Mouse (Mus musculus) myocyte (in vitro differentiated cells): ENCODE measurements around the gene Cenpf.

Experiments
- E2F4 ChIP-seq: IDR thresholded peaks from one replicate; pipeline ENCODE4 v1.6.1; 2011; ENCODE audit warnings: mild to moderate bottlenecking, control low read depth, moderate library complexity; ENCODE audit not compliant: insufficient read depth
- MYOG ChIP-seq, 3 experiments: IDR thresholded peaks; one replicate each; pipeline ENCODE4 v1.6.1; 2011; ENCODE audit warnings: control low read depth in 2 of 3, low read depth in 2 of 3, mild to moderate bottlenecking in 2 of 3; ENCODE audit not compliant: insufficient read length in 2 of 3, control insufficient read depth in 1 of 3, insufficient read depth in 1 of 3
- POLR2A ChIP-seq: IDR thresholded peaks from one replicate; pipeline ENCODE4 v1.6.1; 2011; ENCODE audit warnings: low read depth, mild to moderate bottlenecking, control low read depth, moderate library complexity; ENCODE audit not compliant: insufficient read length
- POLR2AphosphoS2 ChIP-seq: IDR thresholded peaks from one replicate; pipeline ENCODE4 v1.6.1; 2011; ENCODE audit warnings: low read depth, control low read depth; ENCODE audit not compliant: insufficient read length
- REST ChIP-seq: IDR thresholded peaks from one replicate; pipeline ENCODE4 v1.6.1; 2011; ENCODE audit warnings: mild to moderate bottlenecking, control low read depth, moderate library complexity; ENCODE audit not compliant: insufficient read depth, insufficient read length
- SRF ChIP-seq: IDR thresholded peaks from one replicate; pipeline ENCODE4 v1.6.1; 2011; ENCODE audit warnings: low read depth; ENCODE audit not compliant: control insufficient read depth, insufficient read length
- TCF12 ChIP-seq: IDR thresholded peaks from one replicate; pipeline ENCODE4 v1.6.1; 2011; ENCODE audit warnings: mild to moderate bottlenecking, control low read depth; ENCODE audit not compliant: poor library complexity, insufficient read depth, severe bottlenecking

GRCm38 (mm10) chr1:189664061-189664872, 23.6 kb downstream of the Cenpf start:
- no peak for TF ChIP-seq POLR2A
- no peak for TF ChIP-seq POLR2AphosphoS2
- TF ChIP-seq SRF = no peak
- TF ChIP-seq TCF12 = no peak
- TF ChIP-seq E2F4 = no peak
- TF ChIP-seq REST = no peak
- no peak for TF ChIP-seq MYOG (IDR thresholded peaks at IDR 0.05; ENCODE audit: control insufficient read depth in 1 of 3, insufficient read depth in 1 of 3, insufficient read length in 2 of 3, low read depth in 2 of 3)
